Mouse (Mus musculus): ENCODE measurements around the gene Olfr56. TPM values are rescaled to one million over a fixed set of nuclear protein-coding genes. Genes with fewer than 3 reads are reported as not detected.

Olfr56 gene
- polyA plus RNA-seq, 1 experiment from 2014 or later, result not detected

DNA sequence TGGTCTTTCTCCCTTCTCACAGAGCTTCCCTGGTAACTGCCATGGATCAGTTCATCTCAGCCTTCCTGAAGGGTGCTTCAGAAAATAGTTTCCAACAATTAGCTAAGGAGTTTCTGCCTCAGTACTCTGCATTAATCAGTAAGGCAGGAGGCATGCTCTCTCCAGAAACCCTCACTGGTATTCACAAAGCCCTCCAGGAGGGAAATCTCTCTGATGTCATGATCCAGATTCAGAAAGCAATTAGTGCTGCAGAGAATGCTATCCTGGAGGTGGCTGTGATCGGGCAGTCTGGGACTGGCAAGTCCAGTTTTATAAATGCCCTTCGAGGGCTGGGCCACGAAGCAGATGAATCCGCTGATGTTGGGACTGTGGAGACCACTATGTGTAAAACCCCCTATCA, 116.7 kb downstream of the Olfr56 start:
- no peak for ATAC-seq (ENCODE audit: low read depth)
- 87% methylated on average over 4 of the region's 4 CpGs for WGBS
- Histone ChIP-seq H3K4me2 (ENCODE audit: low read depth, low read length) (no peak overlapping the region), H3K36me3 (ENCODE audit: control insufficient read depth, insufficient read depth, low read length) (no peaks in the 10 kb centered on the region), H3K9me3 (ENCODE audit: control insufficient read depth, low read length) (no peaks in the 10 kb centered on the region), H3K27ac (ENCODE audit: low read length) (no peak overlapping the region), H3K4me1 (replicated peaks; ENCODE audit: control insufficient read depth, insufficient read depth, low read length) (no peaks in the 10 kb centered on the region), H3K4me3 (ENCODE audit: low read length) (no peak overlapping the region), H3K27me3 (ENCODE audit: control insufficient read depth, insufficient read depth, low read depth, low read length) (no peaks in the 10 kb centered on the region), H3K9ac (ENCODE audit: low read length) (no peak overlapping the region)

DNA sequence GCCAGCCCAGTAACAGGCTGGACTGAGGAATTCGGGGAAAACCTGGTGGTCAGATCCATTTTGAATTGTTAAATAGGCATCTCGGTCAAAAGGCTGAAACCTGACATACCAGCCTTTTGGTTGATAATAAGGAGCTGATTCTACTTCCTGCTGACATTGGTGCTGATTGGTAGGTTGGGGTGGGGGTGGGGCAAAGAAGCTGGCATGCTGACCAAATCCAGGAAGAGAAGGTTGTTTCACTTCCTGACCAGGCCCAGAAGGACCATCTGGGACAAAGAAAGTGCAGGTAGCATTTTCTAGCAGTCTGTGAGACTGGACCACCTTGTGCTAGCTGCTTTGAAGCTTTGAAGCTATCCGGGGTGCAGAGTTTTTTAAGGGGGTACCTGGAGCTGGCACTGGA, 121.7 kb downstream of the Olfr56 start:
- H3K27ac ChIP-seq (ENCODE audit: low read length), result no peak overlapping the region
- H3K9me3 ChIP-seq (ENCODE audit: control insufficient read depth, low read length), result no peaks in the 10 kb centered on the region
- H3K9ac ChIP-seq (ENCODE audit: low read length), result no peak overlapping the region
- no peaks in the 10 kb centered on the region for H3K36me3 ChIP-seq (ENCODE audit: control insufficient read depth, insufficient read depth, low read length)
- 82% methylated on average over 3 of the region's 3 CpGs for WGBS
- H3K4me2 ChIP-seq (ENCODE audit: low read depth, low read length), result no peak overlapping the region
- no peak overlapping the region for H3K4me3 ChIP-seq (ENCODE audit: low read length)
- peaks cover 8% of the 10 kb centered on the region; the same call in 1 of the 2 replicates for H3K4me1 ChIP-seq (replicated peaks; ENCODE audit: control insufficient read depth, insufficient read depth, low read length)
- H3K27me3 ChIP-seq (ENCODE audit: control insufficient read depth, insufficient read depth, low read depth, low read length), result no peaks in the 10 kb centered on the region
- no peak for ATAC-seq (ENCODE audit: low read depth)

DNA sequence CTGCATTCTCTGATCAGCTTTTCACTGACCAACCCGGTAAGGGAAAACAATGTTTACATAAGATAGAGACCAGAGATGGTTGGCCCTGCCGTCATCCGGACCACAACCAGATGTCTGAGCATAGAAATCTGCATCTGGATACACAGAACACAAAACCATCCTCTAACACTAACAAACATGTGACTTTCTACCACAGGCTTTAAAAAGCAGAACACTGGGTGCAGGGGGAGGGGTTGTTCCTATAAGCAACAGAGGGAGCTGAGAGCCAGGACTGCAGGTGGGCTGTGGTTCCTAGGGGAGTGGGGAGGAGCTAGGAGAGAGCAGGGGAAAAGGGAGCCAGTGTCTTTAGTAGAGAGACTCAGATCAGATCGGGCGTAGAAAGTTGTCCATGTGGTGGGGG, 122.8 kb downstream of the Olfr56 start:
- no peaks in the 10 kb centered on the region for H3K36me3 ChIP-seq (ENCODE audit: control insufficient read depth, insufficient read depth, low read length)
- 18% methylated on average over 5 of the region's 5 CpGs for WGBS
- H3K4me1 ChIP-seq (replicated peaks; ENCODE audit: control insufficient read depth, insufficient read depth, low read length), result peaks cover 8% of the 10 kb centered on the region; the same call in 1 of the 2 replicates
- H3K9me3 ChIP-seq (ENCODE audit: control insufficient read depth, low read length), result no peaks in the 10 kb centered on the region
- H3K27me3 ChIP-seq (ENCODE audit: control insufficient read depth, insufficient read depth, low read depth, low read length), result no peaks in the 10 kb centered on the region
- no peak for ATAC-seq (ENCODE audit: low read depth)
- no peak overlapping the region for H3K4me3 ChIP-seq (ENCODE audit: low read length)
- H3K27ac ChIP-seq (ENCODE audit: low read length), result no peak overlapping the region
- no peak overlapping the region for H3K4me2 ChIP-seq (ENCODE audit: low read depth, low read length)
- H3K9ac ChIP-seq (ENCODE audit: low read length), result no peak overlapping the region

DNA sequence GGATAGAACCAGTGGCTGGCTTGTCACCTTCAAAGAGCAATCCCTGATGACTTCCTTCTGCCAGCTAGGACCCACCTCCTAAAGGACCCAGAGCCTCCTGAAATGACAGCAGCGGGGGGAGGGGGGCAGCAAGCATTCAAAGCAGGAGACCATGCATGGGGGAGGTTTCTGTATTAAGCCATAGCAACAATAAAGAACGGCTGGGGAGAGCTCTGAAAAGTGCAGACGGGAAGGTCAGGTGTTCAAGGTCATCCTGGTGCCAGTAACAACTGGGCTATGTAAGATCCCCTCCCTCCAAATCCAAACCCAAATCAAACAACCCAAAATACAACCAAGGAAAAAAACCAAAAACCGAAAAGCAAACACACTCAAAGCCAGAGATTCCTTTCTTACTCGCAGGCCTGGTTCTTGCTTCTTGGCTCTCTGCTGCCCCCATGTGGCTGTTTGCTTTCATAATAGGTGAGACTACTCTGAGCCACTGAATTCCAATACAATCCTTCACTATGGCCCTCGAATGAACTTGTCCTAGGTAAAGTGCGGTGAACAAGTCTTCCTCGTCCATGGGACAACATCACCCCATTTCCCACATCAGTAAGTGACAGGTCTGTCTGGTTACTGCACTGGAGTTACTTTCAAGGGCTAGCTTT, 124.5 kb downstream of the Olfr56 start:
- Histone ChIP-seq H3K27ac (ENCODE audit: low read length) (no peak overlapping the region), H3K4me3 (ENCODE audit: low read length) (no peak overlapping the region), H3K9me3 (ENCODE audit: control insufficient read depth, low read length) (no peaks in the 10 kb centered on the region), H3K4me2 (ENCODE audit: low read depth, low read length) (no peak overlapping the region), H3K27me3 (ENCODE audit: control insufficient read depth, insufficient read depth, low read depth, low read length) (no peaks in the 10 kb centered on the region), H3K9ac (ENCODE audit: low read length) (0 out of 2 replicates have a peak overlapping the region, but pooled peaks have one; percentile 22), H3K36me3 (ENCODE audit: control insufficient read depth, insufficient read depth, low read length) (no peaks in the 10 kb centered on the region), H3K4me1 (replicated peaks; ENCODE audit: control insufficient read depth, insufficient read depth, low read length) (peaks cover 8% of the 10 kb centered on the region; the same call in 1 of the 2 replicates)
- ATAC-seq (ENCODE audit: low read depth), result peak; percentile 75
- WGBS, result 8% methylated on average over 8 of the region's 8 CpGs

DNA sequence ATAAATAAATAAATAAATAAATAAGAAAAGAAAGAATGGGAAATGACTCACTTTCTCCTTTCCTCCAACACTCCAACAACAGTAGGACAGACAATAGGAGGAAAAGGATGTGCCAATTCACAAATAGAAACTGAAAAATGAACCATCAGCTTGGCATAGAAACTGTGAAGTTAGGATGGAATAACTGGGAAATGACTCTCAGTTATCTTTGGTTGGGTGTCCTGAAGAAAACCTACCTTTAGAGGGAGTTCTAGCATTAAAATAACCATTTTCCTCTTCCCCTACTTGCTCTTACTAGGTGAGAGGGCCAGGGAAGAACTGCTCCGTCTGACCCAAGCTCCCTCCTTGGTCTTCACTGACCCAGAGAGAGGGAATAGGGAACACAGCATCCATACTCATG, 127.1 kb downstream of the Olfr56 start:
- Histone ChIP-seq H3K27ac (ENCODE audit: low read length) (no peak overlapping the region), H3K9me3 (ENCODE audit: control insufficient read depth, low read length) (no peaks in the 10 kb centered on the region), H3K9ac (ENCODE audit: low read length) (no peak overlapping the region), H3K4me2 (ENCODE audit: low read depth, low read length) (no peak overlapping the region), H3K27me3 (ENCODE audit: control insufficient read depth, insufficient read depth, low read depth, low read length) (no peaks in the 10 kb centered on the region), H3K4me1 (replicated peaks; ENCODE audit: control insufficient read depth, insufficient read depth, low read length) (peaks cover 8% of the 10 kb centered on the region; the same call in 1 of the 2 replicates), H3K36me3 (ENCODE audit: control insufficient read depth, insufficient read depth, low read length) (no peaks in the 10 kb centered on the region), H3K4me3 (ENCODE audit: low read length) (no peak overlapping the region)
- ATAC-seq (ENCODE audit: low read depth), result no peak
- WGBS, result 57% methylated on average over 1 of the region's 1 CpGs

DNA sequence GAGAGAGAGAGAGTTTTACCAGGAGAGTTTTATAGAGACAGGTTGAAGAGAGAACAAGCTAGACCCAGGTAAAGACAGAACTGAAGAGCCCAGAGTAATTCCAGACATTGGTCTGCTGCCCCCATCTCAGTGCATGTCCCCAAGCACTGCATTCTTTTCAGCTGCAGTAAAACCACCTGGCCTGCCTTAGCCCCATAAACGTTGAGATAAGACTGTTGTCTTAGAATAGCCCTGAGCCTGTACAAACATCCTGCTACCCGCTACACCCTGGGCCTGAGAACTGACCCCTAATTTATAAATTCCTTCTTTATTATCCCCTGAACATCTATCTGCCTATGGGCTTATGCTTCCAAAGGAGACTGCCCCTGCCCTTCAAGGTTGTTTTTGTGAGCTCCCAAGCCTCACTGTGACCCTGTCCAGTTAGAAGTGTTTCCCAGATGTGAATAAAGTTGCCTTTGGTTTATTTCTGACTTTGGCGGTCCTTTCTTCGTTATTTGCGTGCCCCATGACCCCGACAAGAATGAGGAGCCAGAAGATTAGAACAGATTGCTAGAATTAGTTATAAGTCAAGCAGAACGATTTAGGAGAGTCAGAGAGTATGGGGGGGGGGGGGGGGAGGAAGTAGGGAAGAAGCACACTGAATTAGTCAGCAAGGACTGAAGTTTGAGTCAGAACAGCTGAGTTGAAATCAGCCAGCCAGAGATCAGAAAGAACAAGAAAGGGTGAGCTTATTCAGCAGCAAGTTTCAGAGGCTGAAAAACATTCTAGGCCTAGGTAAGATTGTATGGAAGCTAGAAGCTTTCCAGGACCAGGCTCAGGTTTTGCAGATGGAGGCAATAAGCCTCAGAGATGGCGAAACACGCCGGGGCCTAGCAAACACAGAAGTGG, 129.2 kb downstream of the Olfr56 start:
- WGBS, result 52% methylated on average over 10 of the region's 10 CpGs
- Histone ChIP-seq H3K9ac (ENCODE audit: low read length) (no peak overlapping the region), H3K27ac (ENCODE audit: low read length) (no peak overlapping the region), H3K9me3 (ENCODE audit: control insufficient read depth, low read length) (no peaks in the 10 kb centered on the region), H3K4me2 (ENCODE audit: low read depth, low read length) (no peak overlapping the region), H3K4me1 (replicated peaks; ENCODE audit: control insufficient read depth, insufficient read depth, low read length) (peaks cover 3% of the 10 kb centered on the region; the same call in 1 of the 2 replicates), H3K36me3 (ENCODE audit: control insufficient read depth, insufficient read depth, low read length) (no peaks in the 10 kb centered on the region), H3K27me3 (ENCODE audit: control insufficient read depth, insufficient read depth, low read depth, low read length) (no peaks in the 10 kb centered on the region), H3K4me3 (ENCODE audit: low read length) (no peak overlapping the region)
- no peak for ATAC-seq (ENCODE audit: low read depth)

DNA sequence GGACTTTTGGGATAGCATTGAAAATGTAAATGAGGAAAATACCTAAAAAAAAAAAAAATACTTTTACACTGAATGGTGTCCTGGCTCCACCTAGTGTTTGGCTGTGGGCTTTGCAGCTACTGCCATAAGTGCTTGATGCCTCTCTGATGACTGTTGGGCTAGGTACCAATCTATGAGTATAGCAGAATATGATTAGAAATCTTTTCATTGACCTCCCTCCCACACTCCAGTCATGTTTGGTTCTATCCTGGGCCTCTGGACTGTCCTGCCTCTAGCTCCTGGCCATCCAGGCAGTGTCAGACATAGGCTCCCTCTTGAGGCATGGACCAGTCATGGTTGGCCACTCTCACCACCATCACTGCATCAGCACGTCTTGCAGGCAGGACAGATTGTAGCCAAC, 130.1 kb downstream of the Olfr56 start:
- no peak for ATAC-seq (ENCODE audit: low read depth)
- Histone ChIP-seq H3K9ac (ENCODE audit: low read length) (no peak overlapping the region), H3K4me2 (ENCODE audit: low read depth, low read length) (no peak overlapping the region), H3K36me3 (ENCODE audit: control insufficient read depth, insufficient read depth, low read length) (no peaks in the 10 kb centered on the region), H3K27ac (ENCODE audit: low read length) (no peak overlapping the region), H3K4me3 (ENCODE audit: low read length) (no peak overlapping the region), H3K27me3 (ENCODE audit: control insufficient read depth, insufficient read depth, low read depth, low read length) (no peaks in the 10 kb centered on the region), H3K4me1 (replicated peaks; ENCODE audit: control insufficient read depth, insufficient read depth, low read length) (no peaks in the 10 kb centered on the region), H3K9me3 (ENCODE audit: control insufficient read depth, low read length) (no peaks in the 10 kb centered on the region)
- WGBS, result 33% methylated on average over 1 of the region's 1 CpGs

DNA sequence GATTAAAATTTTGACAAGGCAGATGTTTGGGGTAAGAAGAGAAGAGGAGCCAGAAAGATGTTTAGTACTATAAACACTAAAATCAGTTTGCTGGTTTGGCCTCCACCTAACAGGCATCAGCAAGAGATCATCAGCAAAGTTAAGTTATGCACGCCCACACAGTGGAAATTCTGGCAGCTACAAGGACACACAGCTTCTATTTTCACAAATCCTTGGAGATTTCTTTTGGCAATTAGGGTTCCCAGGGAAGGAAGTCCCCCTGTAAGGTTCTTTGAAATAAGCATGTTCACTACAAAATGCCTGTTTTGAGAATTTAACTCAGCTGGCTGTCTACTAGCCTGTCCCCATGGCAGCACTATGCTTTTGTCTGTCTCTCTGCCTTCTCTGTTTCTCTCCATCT, 132.3 kb downstream of the Olfr56 start:
- ATAC-seq (ENCODE audit: low read depth), result no peak
- 59% methylated on average over 1 of the region's 1 CpGs for WGBS
- Histone ChIP-seq H3K4me1 (replicated peaks; ENCODE audit: control insufficient read depth, insufficient read depth, low read length) (no peaks in the 10 kb centered on the region), H3K36me3 (ENCODE audit: control insufficient read depth, insufficient read depth, low read length) (no peaks in the 10 kb centered on the region), H3K4me3 (ENCODE audit: low read length) (no peak overlapping the region), H3K9ac (ENCODE audit: low read length) (no peak overlapping the region), H3K4me2 (ENCODE audit: low read depth, low read length) (no peak overlapping the region), H3K27ac (ENCODE audit: low read length) (no peak overlapping the region), H3K27me3 (ENCODE audit: control insufficient read depth, insufficient read depth, low read depth, low read length) (no peaks in the 10 kb centered on the region), H3K9me3 (ENCODE audit: control insufficient read depth, low read length) (no peaks in the 10 kb centered on the region)

DNA sequence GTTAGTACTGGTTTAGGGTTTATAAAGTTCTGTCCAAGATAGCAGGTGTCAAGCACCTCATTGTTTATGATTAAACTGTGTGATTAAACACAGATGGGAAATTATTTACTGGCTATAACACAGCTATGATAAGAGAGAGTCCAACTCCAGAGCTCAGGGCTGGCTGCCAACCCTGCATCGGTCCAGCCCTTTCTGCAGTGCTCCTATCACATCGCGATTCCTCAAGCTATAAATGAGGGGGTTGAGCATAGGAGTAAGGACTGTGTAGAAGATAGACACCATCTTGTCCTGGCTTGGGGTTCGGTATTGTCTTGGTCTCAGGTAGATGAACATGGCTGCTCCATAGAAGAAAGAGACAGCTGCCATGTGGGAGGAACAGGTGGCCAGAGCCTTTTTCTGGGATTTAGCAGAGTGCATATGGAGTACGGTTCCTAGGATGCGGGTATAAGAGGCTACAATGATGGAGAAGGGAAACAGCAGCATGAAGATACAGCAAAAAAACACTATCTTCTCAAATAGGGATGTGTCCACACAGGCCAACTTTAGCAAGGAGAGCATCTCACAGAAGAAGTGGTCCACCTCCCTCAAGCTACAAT, 134.0 kb downstream of the Olfr56 start:
- WGBS, result 62% methylated on average over 6 of the region's 6 CpGs
- H3K4me3 ChIP-seq (ENCODE audit: low read length), result no peak overlapping the region
- no peaks in the 10 kb centered on the region for H3K27me3 ChIP-seq (ENCODE audit: control insufficient read depth, insufficient read depth, low read depth, low read length)
- no peaks in the 10 kb centered on the region for H3K36me3 ChIP-seq (ENCODE audit: control insufficient read depth, insufficient read depth, low read length)
- no peak overlapping the region for H3K4me2 ChIP-seq (ENCODE audit: low read depth, low read length)
- H3K27ac ChIP-seq (ENCODE audit: low read length), result no peak overlapping the region
- ATAC-seq (ENCODE audit: low read depth), result no peak
- no peaks in the 10 kb centered on the region for H3K9me3 ChIP-seq (ENCODE audit: control insufficient read depth, low read length)
- no peaks in the 10 kb centered on the region for H3K4me1 ChIP-seq (replicated peaks; ENCODE audit: control insufficient read depth, insufficient read depth, low read length)
- H3K9ac ChIP-seq (ENCODE audit: low read length), result no peak overlapping the region

Data from lung, embryonic 16.5 days (tissue).